Mouse (Mus musculus) spleen, adult 2 months (tissue): ENCODE measurements at regions not wholly inside any gene's neighbourhood (a gene's known extent, or its start where the extent isn't known, plus 50 kb on each side); places are given as distances from the start of the nearest gene placed in this dataset.

ENCODE experiments used
- DNase-seq, 2 experiments: peaks; one replicate each; pipeline versions ENCODE4 v3.0.0 to v3.0.0-alpha.2; 2012 to 2021; ENCODE audit warnings: low spot score in 2 of 2, low read depth in 1 of 2
- H3K27ac ChIP-seq: fragments of 200-500 bp; 2 replicates; pipeline ENCODE4 v1.5.1; 2012; ENCODE audit warnings: low read length, inconsistent platforms; ENCODE audit not compliant: insufficient read depth
- H3K27me3 ChIP-seq: fragments of 200-500 bp; 2 replicates; pipeline ENCODE4 v1.6.1; 2012; ENCODE audit warnings: mild to moderate bottlenecking, moderate library complexity, low read length, inconsistent platforms; ENCODE audit not compliant: control insufficient read depth, insufficient read depth
- H3K36me3 ChIP-seq: fragments of 200-500 bp; 2 replicates; pipeline ENCODE4 v1.6.1; 2012; ENCODE audit warnings: mild to moderate bottlenecking, low read length, inconsistent platforms; ENCODE audit not compliant: control insufficient read depth, insufficient read depth
- H3K4me1 ChIP-seq: fragments of 200-500 bp; 2 replicates; pipeline ENCODE4 v1.6.1; 2011; ENCODE audit warnings: inconsistent platforms; ENCODE audit not compliant: control insufficient read depth, insufficient read depth, insufficient read length
- H3K4me3 ChIP-seq: fragments of 200-500 bp; 2 replicates; pipeline ENCODE4 v1.5.1; 2011; ENCODE audit warnings: mild to moderate bottlenecking, inconsistent platforms; ENCODE audit not compliant: insufficient read depth, insufficient read length; ENCODE audit errors: extremely low read depth
- CTCF ChIP-seq: fragments of 200-500 bp; IDR thresholded peaks from 2 replicates; pipeline ENCODE4 v1.5.1; 2011; ENCODE audit warnings: mild to moderate bottlenecking, inconsistent platforms; ENCODE audit not compliant: insufficient read depth, insufficient read length, insufficient replicate concordance; ENCODE audit errors: extremely low read depth
- POLR2A ChIP-seq: fragments of 200-500 bp; IDR thresholded peaks from 2 replicates; pipeline ENCODE4 v1.6.1; 2011; ENCODE audit warnings: low read depth, low read length, inconsistent platforms
- WGBS: fragments of 180-500 bp; shearing (Covaris S2); methylation state at CpG from one replicate; pipeline ENCODE4 v1.1.7; 2018; 5-methylcytosine and 5-hydroxymethylcytosine counted together

GRCm38 (mm10) chr8:39833251-39833650, 841.6 kb upstream of the Adam24 start:
- 91% methylated on average over 1 of the region's 1 CpGs for WGBS
- Histone ChIP-seq H3K36me3 (no peaks in the 10 kb centered on the region), H3K4me3 (no peak overlapping the region), H3K27ac (no peak overlapping the region), H3K4me1 (no peaks in the 10 kb centered on the region), H3K27me3 (no peaks in the 10 kb centered on the region)
- DNase-seq: no peak
- no peak for TF ChIP-seq CTCF
- no peak for TF ChIP-seq POLR2A

- Histone ChIP-seq H3K27ac (no peak overlapping the region), H3K27me3 (no peaks in the 10 kb centered on the region), H3K4me3 (no peak overlapping the region), H3K36me3 (no peaks in the 10 kb centered on the region), H3K4me1 (no peaks in the 10 kb centered on the region)
- DNase-seq: no peak
- 87% methylated on average over 2 of the region's 2 CpGs for WGBS
- TF ChIP-seq CTCF (no peak), POLR2A (no peak)
These were observed 828.0 kb upstream of the Adam24 start for GRCm38 (mm10) chr8:39846854-39847253.

- Histone ChIP-seq H3K36me3 (no peaks in the 10 kb centered on the region), H3K4me1 (no peaks in the 10 kb centered on the region), H3K27me3 (no peaks in the 10 kb centered on the region), H3K27ac (no peak overlapping the region), H3K4me3 (no peak overlapping the region)
- no peak for DNase-seq
- WGBS: 80% methylated on average over 2 of the region's 2 CpGs
- TF ChIP-seq POLR2A: no peak
- no peak for TF ChIP-seq CTCF
These were observed 812.3 kb upstream of the Adam24 start for GRCm38 (mm10) chr8:39862544-39862943.

- no peak for DNase-seq
- Histone ChIP-seq H3K27ac (no peak overlapping the region), H3K27me3 (no peaks in the 10 kb centered on the region), H3K36me3 (no peaks in the 10 kb centered on the region), H3K4me1 (no peaks in the 10 kb centered on the region), H3K4me3 (no peak overlapping the region)
- TF ChIP-seq POLR2A (no peak), CTCF (no peak)
- WGBS: 60% methylated on average over 1 of the region's 1 CpGs
These were observed 772.6 kb upstream of the Adam24 start for GRCm38 (mm10) chr8:39902251-39902650.

GRCm38 (mm10) chr8:39912926-39913325, 762.0 kb upstream of the Adam24 start:
- no peaks in the 10 kb centered on the region for H3K27me3 ChIP-seq
- no peak overlapping the region for H3K27ac ChIP-seq
- WGBS: 14% methylated on average over 2 of the region's 2 CpGs
- TF ChIP-seq CTCF: no peak
- no peak for TF ChIP-seq POLR2A
- no peak for DNase-seq
- no peaks in the 10 kb centered on the region for H3K36me3 ChIP-seq
- no peaks in the 10 kb centered on the region for H3K4me1 ChIP-seq
- H3K4me3 ChIP-seq: no peak overlapping the region

DNA sequence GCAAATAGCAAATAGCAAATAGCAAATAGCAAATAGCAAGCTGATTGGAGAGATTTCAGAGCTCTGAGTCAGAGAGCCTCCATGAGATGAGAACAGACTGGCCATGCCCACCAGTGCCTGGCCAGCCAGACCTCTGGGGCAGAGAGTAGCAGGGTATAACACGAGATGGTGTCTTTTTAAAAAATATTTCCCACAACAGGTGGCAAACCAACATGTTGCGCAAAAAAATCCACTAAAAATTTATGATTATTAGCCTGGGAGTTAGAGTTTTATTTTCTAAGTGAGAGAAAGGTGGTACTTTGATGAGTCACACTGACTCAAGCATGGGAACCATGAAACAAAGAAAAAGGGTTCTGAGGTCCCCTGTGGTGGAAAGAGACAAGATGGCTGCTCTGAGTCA, 753.5 kb upstream of the Adam24 start:
- TF ChIP-seq POLR2A: no peak
- no peak for TF ChIP-seq CTCF
- DNase-seq: no peak
- WGBS: 68% methylated on average over 2 of the region's 2 CpGs
- H3K36me3 ChIP-seq: no peaks in the 10 kb centered on the region
- H3K4me3 ChIP-seq: no peak overlapping the region
- H3K27me3 ChIP-seq: no peaks in the 10 kb centered on the region
- H3K4me1 ChIP-seq: no peaks in the 10 kb centered on the region
- no peak overlapping the region for H3K27ac ChIP-seq

DNA sequence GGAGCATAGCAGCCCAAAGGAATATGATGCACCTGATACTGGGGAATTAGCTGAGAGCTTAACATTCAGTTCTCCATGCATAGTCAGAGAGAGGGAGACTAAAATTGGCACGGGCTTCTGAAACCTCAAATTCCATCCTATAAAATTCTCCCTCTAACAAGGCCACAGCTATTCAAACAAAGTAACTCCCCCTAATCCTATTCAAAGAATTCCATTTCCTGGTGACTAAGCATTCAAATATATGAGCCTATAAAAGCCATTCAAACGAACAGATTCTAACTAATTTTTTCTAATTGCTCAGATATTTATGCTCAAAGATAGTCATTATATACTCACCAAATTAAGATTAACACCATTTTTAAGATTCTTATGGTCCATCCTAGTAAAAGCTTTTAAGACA, 751.1 kb upstream of the Adam24 start:
- H3K27ac ChIP-seq: no peak overlapping the region
- no peak overlapping the region for H3K4me3 ChIP-seq
- 69% methylated on average over 2 of the region's 2 CpGs for WGBS
- no peaks in the 10 kb centered on the region for H3K27me3 ChIP-seq
- no peak for DNase-seq
- no peaks in the 10 kb centered on the region for H3K36me3 ChIP-seq
- TF ChIP-seq POLR2A (no peak), CTCF (no peak)
- H3K4me1 ChIP-seq: no peaks in the 10 kb centered on the region
